10 mouse cellular contexts compared by ENCODE assay signal in genomic region chr7:96765321-96765960, GRCm38 (mm10).
DNase-seq lines count a peak whose midpoint lies in the region; ATAC-seq and TF ChIP-seq lines count a peak whose summit lies in the region.
"Had no signal": no experiment of that assay in that cellular context is flagged by ENCODE, and none has a peak within 500 bp of the region (broad histone marks: within the 10 kb centered on the region; RNA-seq: fewer than 3 reads in every experiment).

No protein-coding gene starts in this region.

- no peak for TF ChIP-seq CTCF in liver, postnatal 0 days (IDR thresholded peaks at IDR 0.05; ENCODE audit: low read depth)
- TF ChIP-seq CTCF in thymus, adult 2 months (IDR thresholded peaks at IDR 0.05; ENCODE audit: borderline replicate concordance, control insufficient read depth, extremely low read depth, insufficient read depth, low read length, poor library complexity): no peak

- DNase-seq in heart, adult 11 months: peak; percentile 90
- peak; percentile 40 for DNase-seq in liver, postnatal 0 days
- no peak for DNase-seq in liver, embryonic 11.5 days (ENCODE audit: low spot score)
- DNase-seq in brain, adult 2 months (ENCODE audit: low read depth, low spot score): peak; percentile 47
- DNase-seq in thymus, postnatal 0 days (ENCODE audit: low spot score): no peak
- DNase-seq in thymus, adult 2 months: no peak

- no peak overlapping the region for H3K4me2 ChIP-seq in heart, embryonic 12.5 days
- H3K4me2 ChIP-seq in liver, postnatal 0 days (ENCODE audit: low read depth, low read length): no peak overlapping the region
- H3K4me2 ChIP-seq in liver, embryonic 11.5 days: no peak overlapping the region
- peak overlapping the region; percentile 3; the same call in 1 of the 2 replicates for H3K4me2 ChIP-seq in limb, embryonic 13.5 days (replicated peaks)

- no peak for ATAC-seq in heart, embryonic 12.5 days (ENCODE audit: insufficient number of reproducible peaks, low FRiP score)
- ATAC-seq in liver, postnatal 0 days: no peak
- ATAC-seq in liver, embryonic 11.5 days (replicated peaks; ENCODE audit: low FRiP score): no peak
- no peak; the same call in 1 of the 2 replicates for ATAC-seq in limb, embryonic 13.5 days (ENCODE audit: low FRiP score, low read depth)

- 50% methylated on average over 15 of the region's 15 CpGs for WGBS in heart, embryonic 12.5 days
- 72% methylated on average over 15 of the region's 15 CpGs for WGBS in liver, postnatal 0 days (ENCODE audit: insufficient replicate concordance)
- 81% methylated on average over 15 of the region's 15 CpGs for WGBS in liver, embryonic 11.5 days
- 42% methylated on average over 15 of the region's 15 CpGs for WGBS in limb, embryonic 13.5 days
- WGBS in thymus, adult 2 months: 87% methylated on average over 15 of the region's 15 CpGs

- H3K27me3 ChIP-seq in heart, embryonic 12.5 days (replicated peaks): no peaks in the 10 kb centered on the region
- H3K27me3 ChIP-seq in liver, postnatal 0 days (ENCODE audit: insufficient read depth, low read length): no peaks in the 10 kb centered on the region
- no peaks in the 10 kb centered on the region for H3K27me3 ChIP-seq in liver, embryonic 11.5 days (replicated peaks; ENCODE audit: control insufficient read depth, insufficient read depth, low read length)
- 0 out of 2 replicates have a peak, but pooled peaks cover 2% of the 10 kb centered on the region for H3K27me3 ChIP-seq in limb, embryonic 13.5 days
- no peaks in the 10 kb centered on the region for H3K27me3 ChIP-seq in thymus, adult 2 months (ENCODE audit: control insufficient read depth, insufficient read depth, low read length)
- H3K27me3 ChIP-seq: CH12.LX had no signal

- no peak overlapping the region for H3K9ac ChIP-seq in heart, embryonic 12.5 days
- no peak overlapping the region for H3K9ac ChIP-seq in liver, postnatal 0 days (replicated peaks)
- H3K9ac ChIP-seq in liver, embryonic 11.5 days (ENCODE audit: low read depth, low read length): no peak overlapping the region
- no peak overlapping the region for H3K9ac ChIP-seq in limb, embryonic 13.5 days

- no peak for TF ChIP-seq POLR2A in thymus, adult 2 months (IDR thresholded peaks at IDR 0.05; ENCODE audit: control insufficient read depth, extremely low read depth, insufficient read depth, low read length, poor library complexity)

- H3K27ac ChIP-seq in heart, embryonic 12.5 days (ENCODE audit: poor library complexity, severe bottlenecking): no peak overlapping the region
- no peak overlapping the region for H3K27ac ChIP-seq in liver, postnatal 0 days (ENCODE audit: low read depth)
- no peak overlapping the region for H3K27ac ChIP-seq in liver, embryonic 11.5 days (ENCODE audit: low read depth, low read length)
- H3K27ac ChIP-seq in limb, embryonic 13.5 days: peak overlapping the region; percentile 23; the same call in 1 of the 2 replicates
- no peak overlapping the region for H3K27ac ChIP-seq in thymus, adult 2 months (ENCODE audit: control insufficient read depth, insufficient read depth, low read length)

- peaks cover 18% of the 10 kb centered on the region for H3K4me1 ChIP-seq in heart, embryonic 12.5 days (replicated peaks)
- H3K4me1 ChIP-seq in liver, postnatal 0 days (ENCODE audit: insufficient read depth): no peaks in the 10 kb centered on the region
- no peaks in the 10 kb centered on the region for H3K4me1 ChIP-seq in liver, embryonic 11.5 days (replicated peaks; ENCODE audit: control insufficient read depth, insufficient read depth, low read length)
- peaks cover 22% of the 10 kb centered on the region for H3K4me1 ChIP-seq in limb, embryonic 13.5 days
- H3K4me1 ChIP-seq in thymus, adult 2 months (replicated peaks; ENCODE audit: control insufficient read depth, insufficient read depth, low read length): no peaks in the 10 kb centered on the region

- no peak overlapping the region for H3K4me3 ChIP-seq in heart, embryonic 12.5 days
- no peak overlapping the region for H3K4me3 ChIP-seq in liver, postnatal 0 days (ENCODE audit: low read depth, low read length)
- H3K4me3 ChIP-seq in liver, embryonic 11.5 days (ENCODE audit: low read depth, low read length): no peak overlapping the region
- no peak overlapping the region for H3K4me3 ChIP-seq in limb, embryonic 13.5 days
- H3K4me3 ChIP-seq in thymus, adult 2 months (ENCODE audit: control insufficient read depth, insufficient read depth, low read length): no peak overlapping the region
- H3K4me3 ChIP-seq: erythroblast, embryonic 14.5 days had no signal

- H3K36me3 ChIP-seq in heart, embryonic 12.5 days: no peaks in the 10 kb centered on the region
- no peaks in the 10 kb centered on the region for H3K36me3 ChIP-seq in liver, postnatal 0 days (replicated peaks; ENCODE audit: insufficient read depth, low read length)
- H3K36me3 ChIP-seq in liver, embryonic 11.5 days (ENCODE audit: control insufficient read depth, insufficient read depth, low read length): no peaks in the 10 kb centered on the region
- peaks cover 15% of the 10 kb centered on the region for H3K36me3 ChIP-seq in limb, embryonic 13.5 days
- no peaks in the 10 kb centered on the region for H3K36me3 ChIP-seq in thymus, adult 2 months (ENCODE audit: control insufficient read depth, insufficient read depth, low read length)

- TF ChIP-seq EP300 in liver, postnatal 0 days (IDR thresholded peaks at IDR 0.05; ENCODE audit: low read depth): no peak

- H3K9me3 ChIP-seq in heart, embryonic 12.5 days (replicated peaks): peaks cover 6% of the 10 kb centered on the region; the same call in 1 of the 2 replicates
- H3K9me3 ChIP-seq in liver, postnatal 0 days (ENCODE audit: low read length): peaks cover 5% of the 10 kb centered on the region; the same call in 1 of the 2 replicates
- no peaks in the 10 kb centered on the region for H3K9me3 ChIP-seq in liver, embryonic 11.5 days (ENCODE audit: control insufficient read depth, low read length)
- H3K9me3 ChIP-seq in limb, embryonic 13.5 days: peaks cover 4% of the 10 kb centered on the region

Comparison
In these comparisons a context has a peak if more than half of its experiments do, and no peak if none do; other contexts are left out.
1. DNase-seq: peak in heart, adult 11 months (single experiment), liver, postnatal 0 days (single experiment) and brain, adult 2 months (single experiment); none in liver, embryonic 11.5 days (single experiment), thymus, postnatal 0 days (single experiment) and thymus, adult 2 months (single experiment).